Mouse (Mus musculus): ENCODE measurements around the gene Bco1. TPM values are rescaled to one million over a fixed set of nuclear protein-coding genes. Genes with fewer than 3 reads are reported as not detected.

Bco1 gene
- polyA plus RNA-seq (2012; ENCODE audit: low replicate concordance) = not detected in 2 replicates

GRCm38 (mm10) chr8:117095647-117096046 lies at the start of gene Bco1:
Bco1 (plus strand) TSS chr8:117095854.

DNA sequence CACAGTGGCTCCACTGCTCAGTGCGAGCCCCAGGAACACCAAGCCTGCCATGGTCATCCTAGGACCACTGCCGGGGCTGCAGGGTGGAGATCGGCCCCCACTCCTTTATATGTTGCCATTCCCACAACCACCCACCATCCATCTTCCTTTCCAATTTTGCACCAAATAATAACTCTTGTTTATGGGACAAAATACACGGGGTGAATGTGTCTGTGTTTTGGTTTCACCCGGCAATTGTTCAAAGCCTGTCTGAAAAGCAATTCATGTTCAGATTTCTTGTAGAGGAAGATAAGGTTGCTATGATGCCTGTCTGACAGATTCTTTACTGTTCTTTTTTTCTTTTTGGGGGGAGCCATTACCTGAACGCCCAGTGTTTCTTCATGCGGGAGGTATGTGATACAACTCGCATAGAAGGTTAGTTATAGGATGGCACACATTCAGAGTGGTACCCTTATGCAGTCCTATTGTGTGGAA lies 13.2 kb upstream of the Bco1 start, which contains the start of gene Pkd1l2:
Pkd1l2 (minus strand) TSS at position 51 of the 474 bp plus-strand sequence.

DNA sequence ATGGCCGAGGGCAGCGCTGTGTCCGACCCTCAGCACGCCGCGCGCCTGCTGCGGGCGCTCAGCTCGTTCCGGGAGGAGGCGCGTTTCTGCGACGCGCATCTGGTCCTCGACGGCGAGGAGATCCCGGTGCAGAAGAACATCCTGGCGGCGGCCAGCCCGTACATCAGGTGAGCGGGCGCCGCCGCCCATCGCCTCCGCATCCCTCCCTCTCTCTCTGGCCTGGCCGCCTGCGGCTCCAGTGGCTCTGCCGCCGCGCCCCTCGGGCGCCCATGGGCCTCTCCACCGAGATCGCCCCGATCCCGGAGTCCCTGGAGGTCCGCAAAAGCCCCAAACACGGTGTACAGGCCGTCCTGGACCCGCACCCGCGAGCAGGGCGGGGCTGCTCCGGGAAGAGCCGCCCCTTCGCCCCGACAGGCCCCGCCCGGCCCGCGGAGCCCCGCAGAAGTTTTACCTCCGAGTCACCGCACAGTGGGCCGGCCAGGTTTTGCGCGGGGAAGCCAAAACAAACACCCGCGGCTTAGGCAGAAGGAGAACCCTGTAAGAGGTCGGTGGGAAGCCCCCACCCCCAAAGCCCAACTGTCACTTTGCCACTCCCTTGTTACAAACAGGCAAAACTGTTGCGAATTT lies 62.6 kb downstream of the Bco1 start, which contains the start of gene Gan:
Gan (plus strand) TSS at position 1 of the 627 bp plus-strand sequence.

Other genes starting within 250 kb of the Bco1 start
- gene Cmc2, start 174.4 kb upstream of the Bco1 start, polyA plus RNA-seq (2012; ENCODE audit: low replicate concordance) = 19.9 and 20.1 TPM in 2 replicates
- 0.29 and 3.1 TPM in 2 replicates for gene Cenpn, start 174.1 kb upstream of the Bco1 start, polyA plus RNA-seq (2012; ENCODE audit: low replicate concordance)
- gene Atmin, start 152.5 kb upstream of the Bco1 start, polyA plus RNA-seq (2012; ENCODE audit: low replicate concordance) = 8.3 and 10.1 TPM in 2 replicates
- 0.66 and 1.2 TPM in 2 replicates for gene 1700030J22Rik, start 116.9 kb upstream of the Bco1 start, polyA plus RNA-seq (2012; ENCODE audit: low replicate concordance)
- gene Gcsh, start 102.3 kb upstream of the Bco1 start, polyA plus RNA-seq (2012; ENCODE audit: low replicate concordance) = 3.0 and 3.6 TPM in 2 replicates
- 0.02 and 0.23 TPM in 2 replicates for gene Pkd1l2, start 13.4 kb upstream of the Bco1 start, polyA plus RNA-seq (2012; ENCODE audit: low replicate concordance)
- gene Gan, start 62.3 kb downstream of the Bco1 start, polyA plus RNA-seq (2012; ENCODE audit: low replicate concordance) = 2.1 and 3.1 TPM in 2 replicates
- gene Cmip, start 161.2 kb downstream of the Bco1 start, polyA plus RNA-seq (2012; ENCODE audit: low replicate concordance) = 93.3 and 161 TPM in 2 replicates